Mouse (Mus musculus) inflammation-experienced regulatory T-cells, adult 16 weeks (primary cell): ENCODE data around the gene Gm2a. TPM values are rescaled to one million over a fixed set of nuclear protein-coding genes. Genes with fewer than 3 reads are reported as not detected.

Source experiments
- polyA plus RNA-seq: library from polyadenylated mRNA; unstranded; fragments of 100-300 nt; shearing (Covaris generic); gene quantifications from one replicate; pipeline ENCODE4 v1.2.1, GENCODE M21; 2017

Gene Gm2a
- 116 TPM for polyA plus RNA-seq

DNA sequence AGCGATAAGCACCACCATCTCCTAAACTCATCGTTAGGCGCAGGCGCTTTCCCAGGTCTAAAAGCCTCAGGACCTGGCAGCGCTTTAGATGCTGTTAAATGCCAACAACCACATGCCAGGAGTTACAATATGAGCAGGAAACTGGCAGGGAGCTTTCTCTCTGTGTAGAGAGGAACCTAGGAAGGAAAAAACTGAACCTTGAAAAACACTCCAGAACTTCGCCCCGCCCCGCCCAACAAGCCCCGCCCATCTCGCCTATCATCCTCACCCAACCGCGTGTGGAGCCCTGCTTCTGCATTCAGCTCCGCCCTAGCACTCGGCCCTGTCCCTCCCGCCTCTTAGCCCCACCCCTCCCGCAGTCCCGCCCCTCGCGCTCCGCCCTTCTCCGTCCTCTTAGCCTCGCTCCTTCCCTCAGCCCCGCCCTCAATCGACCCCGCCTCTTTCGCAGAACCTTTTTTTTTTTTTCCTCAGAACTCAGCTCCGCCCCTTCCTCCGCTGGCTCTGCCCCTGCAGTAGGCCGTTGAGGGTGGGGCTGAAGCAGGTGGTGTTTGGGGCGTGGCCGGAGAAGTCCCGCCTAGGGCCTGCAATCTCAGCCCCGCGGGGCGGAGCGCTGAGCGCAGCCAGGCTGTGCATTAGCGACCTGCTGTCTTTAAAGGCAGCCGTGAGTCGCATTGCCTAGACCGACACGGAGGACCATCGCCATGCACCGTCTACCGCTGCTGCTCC, at the start of gene Gm2a:
TSS of gene Gm2a (plus strand) at position 653 of the 726 bp plus-strand sequence.

DNA sequence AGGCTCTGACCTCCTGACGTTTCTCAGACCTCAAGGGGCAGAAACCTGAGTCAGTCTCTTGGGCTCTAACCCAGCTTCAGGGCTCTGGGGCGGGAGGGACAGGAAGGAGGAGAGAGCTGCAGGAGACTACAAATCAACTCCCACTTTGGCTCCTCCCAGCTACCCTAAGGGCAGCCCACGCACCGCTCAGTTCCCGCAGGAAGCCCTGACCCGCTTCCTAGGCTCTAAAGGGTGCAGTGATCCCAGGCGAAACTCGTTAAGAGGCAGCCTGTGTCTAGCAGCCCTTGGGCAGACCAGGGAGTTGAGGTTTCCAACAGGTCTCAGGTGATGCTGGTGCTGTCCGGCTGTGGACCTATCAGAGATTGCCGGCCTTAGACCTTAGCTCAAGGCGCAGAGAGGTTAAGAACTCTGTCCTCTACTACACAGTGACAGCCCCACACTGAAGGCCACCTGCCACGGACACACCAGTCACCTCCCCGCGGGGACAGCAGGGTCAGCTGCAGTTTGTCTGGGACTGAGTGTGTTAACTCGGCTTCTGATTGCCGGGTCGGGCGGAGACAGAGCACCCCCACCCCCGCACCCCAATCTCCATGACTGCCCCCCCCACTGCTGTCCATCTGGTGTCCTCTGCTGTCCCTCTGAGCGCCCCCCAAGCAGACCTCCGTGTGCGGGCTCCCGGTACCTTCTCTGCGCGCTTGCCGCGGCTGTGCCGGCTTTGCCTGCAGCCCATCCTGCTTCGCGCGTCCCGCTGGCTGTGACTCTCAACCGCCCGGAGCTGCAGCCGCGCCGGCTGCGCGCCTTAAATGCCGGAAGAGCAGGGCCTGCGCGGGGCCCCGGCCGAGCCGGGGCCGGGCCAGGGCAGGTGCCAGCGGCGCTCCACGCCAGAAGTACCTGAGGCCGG, 20.3 kb upstream of the Gm2a start, which contains the start of gene Ccdc69:
TSS of gene Ccdc69 (minus strand) at position 801 of the 901 bp plus-strand sequence.

DNA sequence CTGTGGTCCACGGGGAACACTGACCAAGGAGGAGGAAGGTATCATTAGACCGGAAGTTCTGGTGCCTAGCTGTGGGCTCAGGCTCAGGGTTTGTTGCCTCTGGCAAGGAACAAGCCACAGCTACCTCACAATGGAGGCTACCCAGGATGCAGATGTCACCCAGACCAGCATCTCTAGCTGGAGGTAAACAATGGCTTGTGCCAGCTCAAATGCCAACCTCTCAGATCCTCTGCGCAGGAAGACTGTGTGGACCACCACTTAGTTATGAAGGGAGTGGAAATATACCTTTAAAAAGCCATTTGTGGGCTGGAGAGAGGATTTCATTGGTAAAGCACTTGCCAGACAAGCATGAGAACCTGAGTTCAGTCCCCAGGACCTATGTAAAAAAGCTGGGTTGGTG, 53.7 kb downstream of the Gm2a start, which contains the start of gene Slc36a3:
TSS of gene Slc36a3 (minus strand) at position 101 of the 400 bp plus-strand sequence.

Other genes with a start within 250 kb of the Gm2a start
- 4.4 TPM for gene Lyrm7, start 237.2 kb upstream of the Gm2a start, polyA plus RNA-seq
- 335 TPM for gene Hint1, start 231.7 kb upstream of the Gm2a start, polyA plus RNA-seq
- 2.5 TPM for gene Gpx3, start 195.7 kb upstream of the Gm2a start, polyA plus RNA-seq
- gene Tnip1, start 135.2 kb upstream of the Gm2a start, polyA plus RNA-seq: 190 TPM
- 647 TPM for gene Anxa6, start 64.7 kb upstream of the Gm2a start, polyA plus RNA-seq
- gene Ccdc69, start 20.0 kb upstream of the Gm2a start, polyA plus RNA-seq: 88.0 TPM
- 0.71 TPM for gene Slc36a3, start 53.6 kb downstream of the Gm2a start, polyA plus RNA-seq
- not detected for gene Slc36a2, start 87.0 kb downstream of the Gm2a start, polyA plus RNA-seq
- gene Slc36a1, start 106.2 kb downstream of the Gm2a start, polyA plus RNA-seq: 3.7 TPM
- gene Fat2, start 238.4 kb downstream of the Gm2a start, polyA plus RNA-seq: not detected